Mouse (Mus musculus) hindbrain, embryonic 13.5 days (tissue): ENCODE data around the gene Dhx8. TPM values are rescaled to one million over a fixed set of nuclear protein-coding genes. Genes with fewer than 3 reads are reported as not detected.

Experiments used
- ATAC-seq: fragments of 200-750 bp; cut with Nextera tagmentation; 2 replicates; pipeline ENCODE4 v1.8.0; 2017; ENCODE audit warnings: moderate TSS enrichment; ENCODE audit not compliant: low FRiP score
- H3K27ac ChIP-seq: fragments of 300-500 bp; sonication (generic); 2 replicates; pipeline ENCODE4 v1.5.1; 2015; ENCODE audit warnings: inconsistent platforms, mild to moderate bottlenecking, moderate library complexity
- H3K27me3 ChIP-seq: fragments of 300-500 bp; sonication (generic); 2 replicates; pipeline ENCODE4 v1.6.1; 2015; ENCODE audit warnings: mild to moderate bottlenecking, inconsistent platforms
- H3K36me3 ChIP-seq: fragments of 300-500 bp; sonication (generic); 2 replicates; pipeline ENCODE4 v1.6.1; 2015; ENCODE audit warnings: mild to moderate bottlenecking, inconsistent platforms
- H3K4me1 ChIP-seq: fragments of 300-500 bp; sonication (generic); replicated peaks from 2 replicates; pipeline ENCODE4 v1.6.1; 2015; ENCODE audit warnings: inconsistent platforms
- H3K4me2 ChIP-seq: fragments of 300-500 bp; sonication (generic); 2 replicates; pipeline ENCODE4 v1.6.1; 2015; ENCODE audit warnings: inconsistent platforms, mild to moderate bottlenecking, moderate library complexity
- H3K4me3 ChIP-seq: fragments of 300-500 bp; sonication (generic); 2 replicates; pipeline ENCODE4 v1.5.1; 2015; ENCODE audit warnings: mild to moderate bottlenecking, inconsistent platforms
- H3K9ac ChIP-seq: fragments of 300-500 bp; sonication (generic); 2 replicates; pipeline ENCODE4 v1.6.1; 2015; ENCODE audit warnings: mild to moderate bottlenecking, inconsistent platforms
- H3K9me3 ChIP-seq: fragments of 300-500 bp; sonication (generic); 2 replicates; pipeline ENCODE4 v1.6.1; 2016; ENCODE audit warnings: inconsistent platforms
- WGBS: fragments of 180-500 bp; shearing (Covaris S2); methylation state at CpG from one replicate; pipeline ENCODE4 v1.1.7; 2015; 5-methylcytosine and 5-hydroxymethylcytosine counted together
- polyA plus RNA-seq: library from polyadenylated mRNA; unstranded; fragments of >200 nt; fragmentation: Nextera tagmentation; extraction: Ambion mirVana; gene quantifications from 2 replicates; pipeline ENCODE4 v1.2.1, GENCODE M21; 2015

The Dhx8 gene
- polyA plus RNA-seq, 1 experiment from 2014 or later: 35.1 TPM

GRCm38 (mm10) chr11:101785143-101785851, 52.6 kb downstream of the Dhx8 start, which contains the start of gene Etv4:
TSS of gene Etv4 (minus strand) at chr11:101785371.
- under 1% methylated on average over 35 of the region's 35 CpGs for WGBS
- H3K27ac ChIP-seq: 0 out of 2 replicates have a peak within 1 kb of the TSS, but pooled peaks have one; percentile 30

DNA sequence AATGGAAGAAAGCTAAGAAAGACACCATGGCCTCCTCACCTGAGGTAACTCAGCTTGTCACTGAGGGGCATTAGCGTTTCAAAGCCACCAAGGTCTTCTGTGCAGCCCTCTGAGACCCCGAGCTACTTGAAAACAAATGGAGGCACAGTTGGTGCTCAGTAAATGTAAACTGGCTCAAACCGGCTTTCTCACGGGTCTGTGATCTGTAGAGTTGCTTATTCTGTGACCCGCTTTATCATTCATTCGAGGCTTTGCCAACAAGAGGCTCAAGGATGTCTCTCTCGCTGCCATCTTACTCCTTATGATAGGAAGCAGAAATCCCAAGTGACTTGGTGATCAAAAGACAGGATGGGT, 53.1 kb downstream of the Dhx8 start:
- H3K27me3 ChIP-seq: peaks cover 88% of the 10 kb centered on the region
- 5% methylated on average over 7 of the region's 7 CpGs for WGBS

More at GRCm38 (mm10) chr11:101785143-101785851, 52.6 kb downstream of the Dhx8 start, which contains the start of gene Etv4:
- peaks cover 25% of the 10 kb centered on the region for H3K4me1 ChIP-seq
- peak within 1 kb of the TSS; percentile 68 for H3K9ac ChIP-seq
- peak within 1 kb of the TSS; percentile 94 for H3K4me2 ChIP-seq
- peak within 1 kb of the TSS; percentile 52 for H3K4me3 ChIP-seq
- peaks cover 90% of the 10 kb centered on the region for H3K27me3 ChIP-seq
- peak; percentile 94 for ATAC-seq
- H3K9me3 ChIP-seq: no peaks in the 10 kb centered on the region
- H3K36me3 ChIP-seq: no peaks in the 10 kb centered on the region

GRCm38 (mm10) chr11:101786651-101787050, 53.9 kb downstream of the Dhx8 start:
- H3K9ac ChIP-seq: no peak overlapping the region
- no peaks in the 10 kb centered on the region for H3K36me3 ChIP-seq
- H3K27me3 ChIP-seq: peaks cover 80% of the 10 kb centered on the region
- H3K4me1 ChIP-seq: peaks cover 38% of the 10 kb centered on the region
- WGBS: 65% methylated on average over 7 of the region's 7 CpGs
- H3K27ac ChIP-seq: no peak overlapping the region
- H3K4me3 ChIP-seq: no peak overlapping the region
- H3K9me3 ChIP-seq: no peaks in the 10 kb centered on the region
- H3K4me2 ChIP-seq: no peak overlapping the region
- no peak for ATAC-seq

More for the DNA sequence above, 53.1 kb downstream of the Dhx8 start:
- no peak for ATAC-seq
- Histone ChIP-seq H3K9ac (no peak overlapping the region), H3K4me2 (peak overlapping the region; percentile 94), H3K4me1 (peaks cover 30% of the 10 kb centered on the region), H3K9me3 (no peaks in the 10 kb centered on the region), H3K36me3 (no peaks in the 10 kb centered on the region), H3K27ac (no peak overlapping the region), H3K4me3 (peak overlapping the region; percentile 27)

DNA sequence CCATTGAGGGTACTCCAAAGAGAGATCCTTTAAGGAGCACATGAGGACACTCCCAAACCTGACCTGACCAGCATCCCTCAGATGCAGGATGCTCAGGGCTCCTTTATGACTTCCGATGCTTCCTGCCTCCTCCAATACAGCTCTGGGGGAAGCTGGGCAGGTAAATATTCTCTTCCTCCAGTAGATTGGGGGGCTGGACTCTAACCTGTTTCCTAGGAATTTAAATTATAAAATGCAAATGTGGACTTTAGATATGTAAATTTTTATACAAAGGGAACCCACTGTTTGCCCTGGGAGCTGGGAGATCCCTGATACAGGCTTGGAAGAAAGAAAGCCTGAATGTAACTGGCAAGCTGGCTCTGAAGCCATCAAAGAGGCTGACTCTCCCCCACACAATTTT, 54.7 kb downstream of the Dhx8 start:
- Histone ChIP-seq H3K4me3 (no peak overlapping the region), H3K9ac (no peak overlapping the region), H3K4me2 (no peak overlapping the region), H3K27ac (no peak overlapping the region), H3K27me3 (peaks cover 76% of the 10 kb centered on the region), H3K4me1 (peaks cover 41% of the 10 kb centered on the region), H3K9me3 (no peaks in the 10 kb centered on the region), H3K36me3 (no peaks in the 10 kb centered on the region)
- no peak for ATAC-seq
- 75% methylated on average over 1 of the region's 1 CpGs for WGBS

DNA sequence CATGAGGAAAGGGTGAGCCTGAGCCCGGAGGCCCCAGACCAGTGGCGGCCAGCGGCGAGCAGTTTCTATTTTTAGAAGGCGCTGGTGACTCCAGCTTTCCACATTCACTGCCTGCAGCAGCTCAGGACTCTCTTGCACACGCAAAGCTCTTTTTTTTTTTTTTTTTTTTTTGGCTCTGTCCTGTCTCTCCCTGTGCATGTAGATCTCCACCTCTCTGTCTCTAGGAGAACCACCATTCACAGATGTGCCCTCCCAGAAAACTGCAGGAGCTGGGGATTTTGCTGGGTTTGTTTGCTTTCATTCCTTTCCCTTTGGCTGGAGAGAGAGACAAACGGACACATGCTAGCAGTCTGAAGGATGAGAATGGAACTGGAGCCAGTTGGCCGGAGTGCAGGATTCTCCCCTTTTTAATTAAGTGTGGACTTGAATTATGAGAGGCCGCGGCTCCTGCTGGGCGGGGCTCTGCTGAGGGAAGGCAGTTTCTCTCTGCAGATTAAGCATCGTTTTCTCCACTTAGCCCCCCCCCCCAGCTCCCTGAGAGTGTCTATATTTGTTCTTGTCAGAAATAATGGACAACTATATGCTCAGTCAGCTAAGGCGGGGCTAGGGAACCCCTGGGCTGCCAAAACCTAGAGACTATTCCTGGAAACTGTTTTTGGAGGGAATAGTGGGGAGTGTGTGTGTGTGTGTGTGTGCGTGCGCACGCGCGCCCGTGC, 58.2 kb downstream of the Dhx8 start:
- Histone ChIP-seq H3K27me3 (peaks cover 43% of the 10 kb centered on the region), H3K4me3 (no peak overlapping the region), H3K36me3 (no peaks in the 10 kb centered on the region), H3K4me1 (peaks cover 20% of the 10 kb centered on the region), H3K4me2 (peak overlapping the region; percentile 25), H3K27ac (peak overlapping the region; percentile 35; the same call in 1 of the 2 replicates), H3K9me3 (no peaks in the 10 kb centered on the region), H3K9ac (0 out of 2 replicates have a peak overlapping the region, but pooled peaks have one; percentile 8)
- no peak for ATAC-seq
- WGBS: 49% methylated on average over 19 of the region's 19 CpGs

DNA sequence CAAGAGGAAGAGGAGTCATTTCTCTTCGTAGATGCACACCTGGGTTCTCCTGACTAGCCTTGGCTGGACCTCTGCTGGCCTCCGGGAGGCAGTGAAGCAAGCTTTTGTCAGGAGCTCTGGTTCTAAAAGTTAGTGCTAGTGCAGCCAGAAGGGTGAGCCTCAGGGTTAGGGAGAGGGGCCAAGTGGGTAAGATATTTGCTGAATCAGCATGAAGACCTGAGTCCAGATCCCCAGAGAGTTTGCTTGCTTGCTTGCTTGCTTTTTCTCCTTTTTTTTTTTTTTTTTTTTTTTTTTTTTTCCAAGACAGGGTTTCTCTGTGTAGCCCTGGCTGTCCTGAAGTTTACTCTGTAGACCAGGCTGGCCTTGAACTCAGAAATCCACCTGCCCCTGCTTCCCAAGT, 64.6 kb downstream of the Dhx8 start:
- 0 out of 2 replicates have a peak, but pooled peaks cover 7% of the 10 kb centered on the region for H3K4me1 ChIP-seq
- no peak overlapping the region for H3K4me3 ChIP-seq
- no peaks in the 10 kb centered on the region for H3K36me3 ChIP-seq
- no peaks in the 10 kb centered on the region for H3K9me3 ChIP-seq
- 0 out of 2 replicates have a peak, but pooled peaks cover 6% of the 10 kb centered on the region for H3K27me3 ChIP-seq
- no peak overlapping the region for H3K9ac ChIP-seq
- 75% methylated on average over 2 of the region's 2 CpGs for WGBS
- ATAC-seq: no peak
- no peak overlapping the region for H3K27ac ChIP-seq
- H3K4me2 ChIP-seq: no peak overlapping the region

GRCm38 (mm10) chr11:101798083-101798482, 65.4 kb downstream of the Dhx8 start:
- ATAC-seq: no peak
- H3K4me1 ChIP-seq: 0 out of 2 replicates have a peak, but pooled peaks cover 7% of the 10 kb centered on the region
- H3K27me3 ChIP-seq: 0 out of 2 replicates have a peak, but pooled peaks cover 8% of the 10 kb centered on the region
- H3K4me3 ChIP-seq: no peak overlapping the region
- H3K4me2 ChIP-seq: no peak overlapping the region
- no peak overlapping the region for H3K27ac ChIP-seq
- WGBS: 34% methylated on average over 8 of the region's 8 CpGs
- H3K9ac ChIP-seq: no peak overlapping the region
- H3K36me3 ChIP-seq: no peaks in the 10 kb centered on the region
- no peaks in the 10 kb centered on the region for H3K9me3 ChIP-seq

DNA sequence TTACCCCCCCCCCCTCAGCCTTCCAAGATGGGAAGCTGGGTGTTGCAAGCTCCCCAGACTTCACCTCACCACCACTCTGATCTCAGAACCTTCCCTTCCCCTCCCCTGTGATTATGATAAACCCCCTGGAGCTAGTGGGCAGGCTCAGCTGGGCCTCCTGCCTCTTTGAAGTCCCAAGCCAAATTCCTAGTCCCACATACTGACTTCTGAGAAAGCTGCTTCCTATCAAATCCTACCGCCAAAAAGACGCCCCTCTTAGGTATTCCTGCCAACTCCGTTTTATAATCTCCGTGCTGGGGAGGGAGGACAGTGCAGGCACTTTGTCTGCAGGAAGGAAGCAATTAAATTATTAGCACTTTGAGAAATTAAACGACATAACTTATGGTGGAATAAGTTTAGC, 68.7 kb downstream of the Dhx8 start:
- 11% methylated on average over 5 of the region's 5 CpGs for WGBS
- no peak for ATAC-seq
- H3K4me2 ChIP-seq: no peak overlapping the region
- 0 out of 2 replicates have a peak, but pooled peaks cover 7% of the 10 kb centered on the region for H3K4me1 ChIP-seq
- peaks cover 17% of the 10 kb centered on the region; the same call in 1 of the 2 replicates for H3K27me3 ChIP-seq
- H3K36me3 ChIP-seq: no peaks in the 10 kb centered on the region
- no peak overlapping the region for H3K9ac ChIP-seq
- H3K27ac ChIP-seq: no peak overlapping the region
- no peak overlapping the region for H3K4me3 ChIP-seq
- no peaks in the 10 kb centered on the region for H3K9me3 ChIP-seq

DNA sequence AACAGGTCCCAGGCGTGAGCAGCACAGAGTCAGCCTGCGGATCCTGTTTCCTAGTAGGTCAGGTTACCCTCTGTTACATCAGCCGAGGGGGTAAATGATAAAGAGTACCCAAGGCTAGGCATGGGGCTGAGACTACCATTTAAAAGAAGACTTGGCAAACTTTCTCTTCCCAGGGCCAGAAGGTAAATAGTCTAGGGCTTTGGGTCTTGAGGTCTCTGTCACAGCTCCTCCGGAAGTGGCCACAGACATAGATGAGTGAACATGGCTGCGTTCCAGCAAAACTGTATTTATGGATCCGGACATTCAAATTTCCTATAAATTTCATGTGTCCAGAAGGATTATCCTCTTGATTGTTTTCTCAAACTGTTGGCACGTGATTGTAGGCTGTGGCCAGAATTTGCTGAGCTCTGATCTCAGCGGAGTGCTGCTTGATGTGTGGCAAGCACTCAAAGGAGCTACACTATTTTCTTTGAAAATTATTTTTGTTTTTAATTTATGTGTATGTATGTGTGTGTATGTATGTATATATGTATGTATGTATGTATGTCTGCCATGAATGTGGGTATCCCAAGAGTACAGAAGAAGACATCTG, 72.5 kb downstream of the Dhx8 start:
- WGBS: 88% methylated on average over 8 of the region's 8 CpGs
- Histone ChIP-seq H3K4me1 (0 out of 2 replicates have a peak, but pooled peaks cover 7% of the 10 kb centered on the region), H3K27me3 (peaks cover 47% of the 10 kb centered on the region), H3K9me3 (no peaks in the 10 kb centered on the region), H3K9ac (no peak overlapping the region), H3K4me2 (no peak overlapping the region), H3K27ac (no peak overlapping the region), H3K36me3 (no peaks in the 10 kb centered on the region), H3K4me3 (no peak overlapping the region)
- no peak for ATAC-seq

DNA sequence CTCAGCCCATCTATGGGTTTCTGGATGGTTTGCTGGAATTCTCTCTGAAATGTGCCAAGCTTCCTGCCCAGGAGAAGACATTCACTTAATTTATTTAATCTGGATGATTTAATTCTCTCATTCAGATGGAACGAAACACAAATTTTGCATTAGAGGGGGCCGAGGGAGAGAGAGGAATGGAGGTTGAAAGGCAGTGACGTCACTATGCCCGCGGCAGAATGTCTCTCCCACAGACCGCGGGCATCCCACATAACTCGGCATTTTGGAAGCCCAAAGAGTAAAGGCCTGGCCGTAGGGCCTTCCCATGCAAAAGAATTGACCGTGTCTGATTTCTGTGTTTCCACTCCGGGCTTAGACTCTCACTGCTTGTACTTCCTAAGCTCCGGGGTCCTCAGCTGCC, 74.0 kb downstream of the Dhx8 start:
- no peak overlapping the region for H3K9ac ChIP-seq
- H3K4me3 ChIP-seq: no peak overlapping the region
- no peaks in the 10 kb centered on the region for H3K36me3 ChIP-seq
- no peak overlapping the region for H3K4me2 ChIP-seq
- no peaks in the 10 kb centered on the region for H3K9me3 ChIP-seq
- no peak for ATAC-seq
- H3K27me3 ChIP-seq: peaks cover 52% of the 10 kb centered on the region
- no peak overlapping the region for H3K27ac ChIP-seq
- 55% methylated on average over 12 of the region's 12 CpGs for WGBS
- 0 out of 2 replicates have a peak, but pooled peaks cover 2% of the 10 kb centered on the region for H3K4me1 ChIP-seq

DNA sequence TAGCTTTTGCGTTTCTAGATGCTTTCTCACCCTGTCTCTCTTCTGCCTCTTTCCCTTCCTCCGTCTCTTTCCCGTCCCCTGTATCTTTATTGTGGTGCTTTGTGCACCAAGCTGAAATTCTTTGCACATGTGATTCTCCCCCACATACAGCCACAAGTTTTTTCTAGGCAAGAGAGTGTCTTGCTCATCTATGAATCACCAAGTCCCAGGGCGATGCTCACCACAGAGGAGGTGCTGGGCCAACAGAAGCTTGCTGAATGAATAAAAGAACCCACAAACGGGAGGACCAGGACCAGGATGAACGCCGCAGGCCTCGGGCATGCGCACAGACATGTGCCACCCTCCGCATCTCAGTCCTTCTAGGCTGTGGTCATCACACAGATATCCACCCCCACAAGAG, 74.5 kb downstream of the Dhx8 start:
- 85% methylated on average over 10 of the region's 10 CpGs for WGBS
- peaks cover 47% of the 10 kb centered on the region for H3K27me3 ChIP-seq

More for the DNA sequence above, 74.5 kb downstream of the Dhx8 start:
- H3K4me3 ChIP-seq: no peak overlapping the region
- no peak overlapping the region for H3K9ac ChIP-seq
- no peaks in the 10 kb centered on the region for H3K9me3 ChIP-seq
- H3K4me1 ChIP-seq: no peaks in the 10 kb centered on the region
- H3K36me3 ChIP-seq: no peaks in the 10 kb centered on the region
- no peak overlapping the region for H3K27ac ChIP-seq
- no peak overlapping the region for H3K4me2 ChIP-seq
- ATAC-seq: no peak
